Mouse (Mus musculus) embryonic facial prominence, embryonic 13.5 days (tissue): ENCODE results near the gene Gm49361. TPM values are rescaled to one million over a fixed set of nuclear protein-coding genes. Genes with fewer than 3 reads are reported as not detected.
A peak's percentile ranks its signal among the peaks of the same experiment; 100 is the strongest.

Experiments used
- ATAC-seq: fragments of 200-750 bp; cut with Nextera tagmentation; 2 replicates; pipeline ENCODE4 v1.8.0; 2017; ENCODE audit warnings: low read depth; ENCODE audit not compliant: insufficient number of reproducible peaks, insufficient read depth, low FRiP score, low TSS enrichment
- H3K27ac ChIP-seq: fragments of 300-500 bp; sonication (generic); 2 replicates; pipeline ENCODE4 v1.5.1; 2015; ENCODE audit warnings: moderate library complexity, mild to moderate bottlenecking, inconsistent platforms
- H3K27me3 ChIP-seq: fragments of 300-500 bp; sonication (generic); 2 replicates; pipeline ENCODE4 v1.6.1; 2015; ENCODE audit warnings: mild to moderate bottlenecking, inconsistent platforms
- H3K36me3 ChIP-seq: fragments of 300-500 bp; sonication (generic); 2 replicates; pipeline ENCODE4 v1.6.1; 2015; ENCODE audit warnings: mild to moderate bottlenecking, inconsistent platforms
- H3K4me1 ChIP-seq: fragments of 300-500 bp; sonication (generic); 2 replicates; pipeline ENCODE4 v1.6.1; 2015; ENCODE audit warnings: inconsistent platforms
- H3K4me2 ChIP-seq: fragments of 300-500 bp; sonication (generic); 2 replicates; pipeline ENCODE4 v1.6.1; 2015; ENCODE audit warnings: moderate library complexity, mild to moderate bottlenecking, inconsistent platforms
- H3K4me3 ChIP-seq: fragments of 300-500 bp; sonication (generic); 2 replicates; pipeline ENCODE4 v1.5.1; 2015; ENCODE audit warnings: mild to moderate bottlenecking, inconsistent platforms
- H3K9ac ChIP-seq: fragments of 300-500 bp; sonication (generic); 2 replicates; pipeline ENCODE4 v1.6.1; 2015; ENCODE audit warnings: mild to moderate bottlenecking, inconsistent platforms
- H3K9me3 ChIP-seq: fragments of 300-500 bp; sonication (generic); 2 replicates; pipeline ENCODE4 v1.6.1; 2016; ENCODE audit warnings: inconsistent platforms
- WGBS: fragments of 180-500 bp; shearing (Covaris S2); methylation state at CpG from one replicate; pipeline ENCODE4 v1.1.7; 2015; ENCODE audit warnings: mixed read lengths; 5-methylcytosine and 5-hydroxymethylcytosine counted together
- polyA plus RNA-seq: library from polyadenylated mRNA; unstranded; fragments of >200 nt; fragmentation: Nextera tagmentation; extraction: Ambion mirVana; gene quantifications from 2 replicates; pipeline ENCODE4 v1.2.1, GENCODE M21; 2015

Gm49361 gene
- polyA plus RNA-seq, 1 experiment from 2014 or later = not detected

DNA sequence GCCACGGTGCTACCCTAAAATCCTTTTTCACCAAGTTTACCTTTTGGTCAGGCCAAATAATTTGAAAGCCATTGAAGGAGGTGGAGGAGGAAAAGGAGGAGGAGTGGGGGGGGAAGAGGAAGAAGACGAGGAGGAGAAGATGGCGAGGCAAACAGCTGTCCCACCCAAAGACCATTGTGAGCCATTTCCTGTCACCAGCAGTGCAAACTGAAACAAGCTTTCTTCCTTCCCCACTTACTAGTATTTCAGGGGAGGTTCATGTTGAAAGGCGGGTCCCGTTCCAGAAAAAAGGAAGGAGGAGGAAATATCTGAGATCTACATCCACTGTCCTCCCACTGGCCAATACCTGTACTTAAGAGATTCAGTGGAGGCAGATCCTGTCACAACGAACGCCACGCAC is 16.5 kb downstream of the Gm49361 start:
- H3K4me1 ChIP-seq = peaks cover 45% of the 10 kb centered on the region
- 85% methylated on average over 8 of the region's 8 CpGs for WGBS
- H3K27ac ChIP-seq = no peak overlapping the region
- peaks cover 45% of the 10 kb centered on the region for H3K36me3 ChIP-seq
- H3K27me3 ChIP-seq = no peaks in the 10 kb centered on the region
- no peak overlapping the region for H3K4me2 ChIP-seq
- no peak for ATAC-seq
- H3K4me3 ChIP-seq = no peak overlapping the region
- 0 out of 2 replicates have a peak, but pooled peaks cover 3% of the 10 kb centered on the region for H3K9me3 ChIP-seq
- H3K9ac ChIP-seq = no peak overlapping the region

DNA sequence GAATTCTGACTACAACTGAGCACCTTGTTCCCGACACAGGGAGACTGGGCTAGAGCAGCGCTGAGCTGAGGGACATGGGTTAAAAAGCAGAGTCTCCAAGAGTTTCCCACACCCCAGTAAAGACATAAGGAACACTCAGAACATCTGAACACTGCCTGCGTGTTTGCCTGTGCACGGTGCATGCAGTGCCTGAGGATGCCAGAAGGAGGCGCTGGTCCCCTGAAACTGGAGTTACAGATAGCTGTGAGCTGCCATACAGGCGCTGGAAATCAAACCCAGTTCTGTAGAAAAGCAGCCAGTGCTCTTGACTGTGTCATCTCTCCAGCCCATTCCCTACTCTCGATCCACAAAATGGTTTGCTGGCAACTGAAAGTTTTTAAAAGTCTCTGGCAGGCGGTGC is 19.7 kb downstream of the Gm49361 start:
- peaks cover 55% of the 10 kb centered on the region for H3K36me3 ChIP-seq
- no peak for ATAC-seq
- no peak overlapping the region for H3K4me2 ChIP-seq
- no peak overlapping the region for H3K4me3 ChIP-seq
- H3K4me1 ChIP-seq = peaks cover 28% of the 10 kb centered on the region
- WGBS = 77% methylated on average over 8 of the region's 8 CpGs
- H3K9me3 ChIP-seq = 0 out of 2 replicates have a peak, but pooled peaks cover 3% of the 10 kb centered on the region
- no peak overlapping the region for H3K9ac ChIP-seq
- no peaks in the 10 kb centered on the region for H3K27me3 ChIP-seq
- H3K27ac ChIP-seq = no peak overlapping the region

DNA sequence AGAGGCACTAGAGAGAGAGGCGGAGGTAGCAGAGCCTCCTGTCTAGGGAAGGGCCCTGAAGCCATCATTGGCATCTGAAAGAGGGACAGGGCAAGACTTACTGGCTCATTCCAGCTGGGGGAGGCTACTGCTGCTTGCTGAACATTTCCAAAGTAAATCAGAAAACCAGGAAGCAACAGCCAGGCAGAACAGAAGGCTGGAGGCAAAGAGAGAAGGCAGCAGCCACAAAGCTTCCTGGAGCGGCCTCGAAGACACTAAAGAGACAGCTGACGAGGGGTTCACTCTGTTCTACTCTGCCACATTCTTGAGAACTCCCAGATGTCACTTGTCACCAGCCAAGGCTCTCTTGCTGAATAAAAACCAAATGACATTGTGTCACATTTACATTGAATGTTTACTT is 21.4 kb downstream of the Gm49361 start:
- peaks cover 12% of the 10 kb centered on the region for H3K4me1 ChIP-seq
- H3K27ac ChIP-seq = no peak overlapping the region
- H3K36me3 ChIP-seq = peaks cover 44% of the 10 kb centered on the region
- H3K27me3 ChIP-seq = no peaks in the 10 kb centered on the region
- H3K9me3 ChIP-seq = 0 out of 2 replicates have a peak, but pooled peaks cover 3% of the 10 kb centered on the region
- H3K4me3 ChIP-seq = no peak overlapping the region
- H3K4me2 ChIP-seq = no peak overlapping the region
- no peak overlapping the region for H3K9ac ChIP-seq
- 66% methylated on average over 4 of the region's 4 CpGs for WGBS
- ATAC-seq = no peak

DNA sequence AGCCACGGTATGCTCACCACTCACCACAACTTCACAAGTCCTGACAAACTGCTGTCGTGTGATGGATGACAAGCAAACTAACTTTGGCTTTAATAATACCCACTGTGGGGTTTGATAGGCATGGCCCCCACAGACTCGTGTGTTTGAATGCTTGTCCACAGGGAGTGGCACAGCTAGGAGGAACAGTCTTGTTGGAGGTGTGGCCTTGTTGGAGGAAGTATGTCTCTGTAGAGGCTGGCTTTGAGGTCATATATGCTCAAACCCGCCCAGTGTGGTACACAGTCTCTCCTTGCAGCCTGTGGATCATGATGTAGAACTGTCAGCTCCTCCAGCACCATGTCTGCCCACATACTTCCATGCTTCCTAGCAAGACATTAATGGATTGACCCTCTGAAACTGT is 27.7 kb downstream of the Gm49361 start:
- Histone ChIP-seq H3K27ac (no peak overlapping the region), H3K4me3 (no peak overlapping the region), H3K27me3 (no peaks in the 10 kb centered on the region), H3K4me2 (no peak overlapping the region), H3K4me1 (no peaks in the 10 kb centered on the region), H3K9ac (no peak overlapping the region), H3K36me3 (peaks cover 43% of the 10 kb centered on the region), H3K9me3 (no peaks in the 10 kb centered on the region)
- WGBS = 88% methylated on average over 4 of the region's 4 CpGs
- ATAC-seq = no peak

DNA sequence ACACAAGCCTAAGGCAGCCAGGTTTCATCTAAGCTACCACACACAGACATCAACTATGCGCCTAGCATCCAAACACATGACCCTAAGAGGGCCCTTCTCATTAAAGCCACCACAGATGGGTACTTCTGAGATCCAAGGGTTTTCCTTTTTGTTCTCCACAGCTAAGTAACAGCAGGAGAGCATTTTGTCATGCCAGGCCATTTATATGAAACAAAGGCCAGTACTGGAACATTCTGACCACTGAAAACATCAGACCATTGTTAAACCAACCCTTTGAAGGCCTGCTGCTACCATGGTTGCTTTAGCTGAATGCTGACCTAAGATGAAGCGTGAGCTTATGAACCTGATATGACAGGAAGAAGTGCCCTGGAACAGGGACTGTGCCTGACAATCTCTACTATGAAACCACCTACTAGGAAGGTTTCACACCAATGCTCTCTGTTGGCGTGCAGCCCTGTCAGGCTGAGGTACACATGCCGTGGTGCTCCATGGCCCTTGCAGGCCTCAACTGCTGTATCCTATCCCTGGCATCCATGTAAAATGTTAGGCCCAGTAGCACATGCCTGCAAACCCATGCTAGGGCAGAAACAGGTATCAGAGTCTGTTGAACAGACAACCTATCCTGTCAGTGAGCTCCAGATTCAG is 29.2 kb downstream of the Gm49361 start:
- H3K4me3 ChIP-seq = no peak overlapping the region
- 88% methylated on average over 4 of the region's 4 CpGs for WGBS
- no peaks in the 10 kb centered on the region for H3K27me3 ChIP-seq
- no peak overlapping the region for H3K27ac ChIP-seq
- H3K9ac ChIP-seq = no peak overlapping the region
- no peak for ATAC-seq
- H3K4me2 ChIP-seq = no peak overlapping the region
- peaks cover 37% of the 10 kb centered on the region for H3K36me3 ChIP-seq
- H3K4me1 ChIP-seq = no peaks in the 10 kb centered on the region
- no peaks in the 10 kb centered on the region for H3K9me3 ChIP-seq

DNA sequence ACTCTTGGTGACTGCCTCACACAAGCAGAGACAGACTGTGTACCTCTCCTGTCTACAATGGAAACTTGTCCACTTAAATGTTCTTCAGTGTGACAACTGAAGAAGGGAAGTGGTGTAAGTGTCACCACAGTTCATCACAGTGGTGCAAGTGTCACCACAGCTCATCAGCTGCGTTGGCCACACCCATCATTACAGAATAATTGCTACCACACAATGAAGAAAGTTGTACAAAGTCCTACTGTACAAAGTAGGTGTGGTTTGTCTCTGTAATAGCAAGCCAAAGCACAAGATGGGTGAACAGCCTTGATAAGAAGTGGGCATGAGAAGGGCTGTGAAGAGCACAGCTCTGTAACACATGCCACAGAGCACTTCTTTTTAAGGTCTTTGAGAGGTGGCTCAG is 33.0 kb downstream of the Gm49361 start:
- Histone ChIP-seq H3K9me3 (no peaks in the 10 kb centered on the region), H3K36me3 (peaks cover 33% of the 10 kb centered on the region), H3K4me1 (peaks cover 6% of the 10 kb centered on the region), H3K4me2 (no peak overlapping the region), H3K9ac (no peak overlapping the region), H3K27ac (no peak overlapping the region), H3K4me3 (no peak overlapping the region), H3K27me3 (no peaks in the 10 kb centered on the region)
- no peak for ATAC-seq
- WGBS = 92% methylated on average over 1 of the region's 1 CpGs

DNA sequence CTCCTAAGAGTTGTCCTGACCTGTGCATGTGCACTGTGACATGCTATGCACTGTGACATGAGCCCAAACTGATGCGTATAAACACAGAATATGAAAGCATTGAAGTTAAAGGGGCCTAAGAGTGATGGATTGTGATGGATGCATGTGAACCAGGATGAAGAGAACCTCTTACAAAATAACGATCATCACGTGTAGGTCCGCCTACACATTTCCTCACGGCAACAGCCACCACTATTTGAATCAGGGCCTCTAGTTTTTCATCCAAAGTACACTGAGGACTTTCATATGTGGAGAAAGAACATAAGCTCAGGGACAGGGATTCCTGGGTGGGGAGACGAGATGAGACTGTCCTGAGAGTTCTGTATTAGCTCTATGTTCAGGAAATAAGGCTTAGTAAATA is 34.8 kb downstream of the Gm49361 start:
- Histone ChIP-seq H3K4me2 (no peak overlapping the region), H3K27ac (no peak overlapping the region), H3K27me3 (no peaks in the 10 kb centered on the region), H3K9ac (no peak overlapping the region), H3K4me1 (peaks cover 19% of the 10 kb centered on the region), H3K36me3 (peaks cover 22% of the 10 kb centered on the region), H3K9me3 (no peaks in the 10 kb centered on the region), H3K4me3 (no peak overlapping the region)
- WGBS = 86% methylated on average over 6 of the region's 6 CpGs
- no peak for ATAC-seq

DNA sequence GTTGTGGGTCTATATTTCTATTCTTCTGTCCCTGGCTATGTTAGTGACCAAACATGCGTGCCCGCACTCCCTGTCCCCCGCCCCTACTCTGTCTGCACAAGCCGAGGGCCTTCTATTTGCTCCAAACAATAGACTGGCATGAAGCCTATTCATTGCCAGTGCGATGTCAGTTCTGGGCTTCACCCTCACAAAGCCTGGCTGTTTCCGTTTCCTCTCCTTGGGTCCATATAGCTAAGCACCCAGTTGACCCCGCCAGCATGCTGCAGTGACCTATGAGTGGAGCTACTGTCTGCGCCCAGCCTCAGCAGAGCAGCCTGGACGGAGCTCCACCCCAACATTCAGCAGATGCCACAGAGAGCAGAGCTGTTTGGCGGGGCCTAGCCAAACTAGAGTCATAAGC is 36.7 kb downstream of the Gm49361 start:
- WGBS = 60% methylated on average over 10 of the region's 10 CpGs
- Histone ChIP-seq H3K4me1 (peaks cover 19% of the 10 kb centered on the region), H3K9me3 (no peaks in the 10 kb centered on the region), H3K4me2 (no peak overlapping the region), H3K4me3 (no peak overlapping the region), H3K9ac (no peak overlapping the region), H3K36me3 (peaks cover 32% of the 10 kb centered on the region), H3K27me3 (no peaks in the 10 kb centered on the region), H3K27ac (peak overlapping the region; percentile 28; the same call in 1 of the 2 replicates)
- ATAC-seq = no peak

DNA sequence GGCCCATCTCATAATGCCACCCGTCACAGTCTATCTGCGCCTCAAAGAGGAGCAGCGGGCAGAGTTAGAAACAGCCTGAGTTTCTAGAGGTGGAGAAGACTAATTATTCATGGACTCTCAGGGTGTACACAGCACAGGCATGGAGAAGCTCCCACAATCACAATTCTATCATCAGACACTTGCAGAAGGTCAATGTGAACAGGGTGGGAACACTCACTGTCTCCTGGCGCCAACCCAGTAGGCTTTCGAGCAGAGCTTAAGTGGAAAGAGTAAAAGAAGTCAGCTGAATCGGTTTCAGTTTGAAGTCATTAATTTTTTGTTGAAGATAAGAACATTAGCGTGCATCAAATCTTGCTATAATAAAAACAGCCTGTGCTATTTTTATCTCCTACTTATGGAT is 37.3 kb downstream of the Gm49361 start:
- ATAC-seq = no peak
- no peaks in the 10 kb centered on the region for H3K27me3 ChIP-seq
- H3K4me3 ChIP-seq = no peak overlapping the region
- H3K9ac ChIP-seq = no peak overlapping the region
- no peaks in the 10 kb centered on the region for H3K9me3 ChIP-seq
- WGBS = 81% methylated on average over 7 of the region's 7 CpGs
- H3K4me2 ChIP-seq = no peak overlapping the region
- H3K27ac ChIP-seq = no peak overlapping the region
- peaks cover 19% of the 10 kb centered on the region for H3K4me1 ChIP-seq
- peaks cover 35% of the 10 kb centered on the region for H3K36me3 ChIP-seq

DNA sequence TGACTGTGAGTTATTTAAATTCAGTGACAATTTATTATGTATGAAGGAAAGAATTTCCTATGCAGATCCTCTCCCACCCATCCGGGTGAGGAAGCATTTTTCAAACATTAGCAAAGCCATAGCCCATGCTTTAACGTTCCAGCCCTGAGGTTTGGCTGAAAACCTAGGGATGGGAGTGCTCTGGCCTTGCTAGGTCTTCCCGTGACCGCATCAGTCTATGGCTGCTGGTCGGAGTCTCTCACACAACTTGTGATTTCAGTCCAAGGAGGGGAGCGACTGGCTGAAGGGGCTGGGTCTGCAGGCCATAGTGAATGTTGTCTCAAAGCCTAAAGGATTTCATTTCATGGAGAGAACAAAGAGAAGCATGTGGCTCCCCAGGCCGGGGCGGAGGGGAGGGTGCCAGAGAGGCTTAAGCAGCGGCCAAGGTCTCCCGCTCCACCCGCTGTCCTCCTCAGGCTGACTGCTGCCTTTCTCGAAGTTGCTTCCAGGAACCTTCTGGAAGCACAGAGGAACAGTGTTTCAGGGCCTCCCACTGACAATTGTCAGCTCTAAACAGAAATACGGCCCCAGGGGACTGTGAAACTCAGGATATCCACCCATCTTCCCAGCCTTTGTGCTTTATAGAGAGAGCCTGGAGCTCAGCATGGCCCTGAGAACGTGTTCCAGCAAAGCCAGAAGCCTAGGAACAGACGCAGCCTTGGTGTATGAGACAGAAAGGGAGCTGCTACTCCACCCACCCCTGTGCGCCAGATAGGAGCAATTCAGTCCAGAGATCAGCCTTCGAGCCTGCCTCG is 38.6 kb downstream of the Gm49361 start:
- Histone ChIP-seq H3K36me3 (peaks cover 37% of the 10 kb centered on the region), H3K27ac (peak overlapping the region; percentile 71), H3K4me2 (no peak overlapping the region), H3K9ac (peak overlapping the region; percentile 41; the same call in 1 of the 2 replicates), H3K4me3 (no peak overlapping the region), H3K4me1 (peaks cover 24% of the 10 kb centered on the region), H3K9me3 (no peaks in the 10 kb centered on the region), H3K27me3 (no peaks in the 10 kb centered on the region)
- ATAC-seq = no peak
- WGBS = 42% methylated on average over 18 of the region's 18 CpGs

DNA sequence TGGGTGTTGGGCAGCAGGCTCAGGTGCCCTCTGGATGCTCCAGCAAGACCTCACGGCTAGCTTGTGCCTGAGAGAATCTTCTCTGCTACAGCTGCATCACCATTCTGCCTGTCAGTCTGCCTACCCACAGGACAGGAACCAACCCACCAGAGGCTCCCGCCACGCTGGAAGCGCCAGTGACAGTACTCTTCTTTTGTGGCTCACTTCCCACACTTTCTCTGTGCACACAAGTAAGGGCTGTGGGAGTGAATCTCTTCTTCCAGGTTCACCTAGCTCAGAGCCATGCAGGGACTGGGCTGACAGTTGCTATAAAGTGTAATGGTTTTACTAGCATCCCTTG is 39.2 kb downstream of the Gm49361 start:
- Histone ChIP-seq H3K27me3 (no peaks in the 10 kb centered on the region), H3K36me3 (peaks cover 39% of the 10 kb centered on the region), H3K9ac (no peak overlapping the region), H3K4me2 (no peak overlapping the region), H3K4me1 (peaks cover 29% of the 10 kb centered on the region), H3K9me3 (no peaks in the 10 kb centered on the region), H3K4me3 (no peak overlapping the region), H3K27ac (peak overlapping the region; percentile 71; the same call in 1 of the 2 replicates)
- 87% methylated on average over 4 of the region's 4 CpGs for WGBS
- no peak for ATAC-seq

DNA sequence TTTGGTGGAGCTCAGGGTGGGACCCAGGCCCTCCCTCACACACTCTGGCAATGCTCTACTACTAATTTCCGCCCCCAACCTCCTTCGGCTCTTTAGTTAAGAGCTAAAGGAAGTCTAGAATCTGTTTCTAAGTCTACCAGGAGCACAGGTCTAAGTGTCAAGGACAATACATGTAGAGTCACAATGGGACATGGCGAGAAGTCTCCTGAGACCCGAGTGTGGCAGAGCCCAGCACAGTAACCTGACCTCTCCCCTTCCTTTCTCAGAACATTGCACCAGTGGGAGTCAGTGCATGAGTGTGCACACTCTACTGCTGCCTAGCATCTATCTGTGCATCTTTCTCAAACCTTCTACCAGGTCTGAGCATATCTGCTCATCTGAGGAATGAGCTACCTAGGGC is 40.1 kb downstream of the Gm49361 start:
- H3K36me3 ChIP-seq = peaks cover 36% of the 10 kb centered on the region
- H3K4me3 ChIP-seq = no peak overlapping the region
- ATAC-seq = no peak
- 89% methylated on average over 4 of the region's 4 CpGs for WGBS
- H3K27ac ChIP-seq = no peak overlapping the region
- H3K4me1 ChIP-seq = peaks cover 29% of the 10 kb centered on the region
- no peaks in the 10 kb centered on the region for H3K27me3 ChIP-seq
- H3K4me2 ChIP-seq = no peak overlapping the region
- H3K9me3 ChIP-seq = no peaks in the 10 kb centered on the region
- no peak overlapping the region for H3K9ac ChIP-seq
